Mouse (Mus musculus): ENCODE results near the gene E330009J07Rik. TPM values are rescaled to one million over a fixed set of nuclear protein-coding genes. Genes with fewer than 3 reads are reported as not detected.

The E330009J07Rik gene
- polyA plus RNA-seq, 1 experiment, result 64.6 TPM

- Histone ChIP-seq H3K27ac (ENCODE audit: insufficient read depth, low read length) (no peak overlapping the region), H3K4me3 (replicated peaks; ENCODE audit: insufficient read depth, low read depth, low read length) (no peak overlapping the region), H3K4me1 (ENCODE audit: control insufficient read depth, insufficient read depth, low read length) (no peaks in the 10 kb centered on the region), H3K27me3 (ENCODE audit: control insufficient read depth, insufficient read depth, low read length) (no peaks in the 10 kb centered on the region)
- DNase-seq, result no peak
- TF ChIP-seq CTCF (IDR thresholded peaks at IDR 0.05; ENCODE audit: borderline replicate concordance, insufficient read depth, low read depth, low read length) (no peak), POLR2A (IDR thresholded peaks at IDR 0.05; ENCODE audit: borderline replicate concordance, insufficient read depth, low read length) (no peak)
- 59% methylated on average over 3 of the region's 3 CpGs for WGBS
Measured at GRCm38 (mm10) chr6:40385682-40386081, 50.3 kb downstream of the E330009J07Rik start.

DNA sequence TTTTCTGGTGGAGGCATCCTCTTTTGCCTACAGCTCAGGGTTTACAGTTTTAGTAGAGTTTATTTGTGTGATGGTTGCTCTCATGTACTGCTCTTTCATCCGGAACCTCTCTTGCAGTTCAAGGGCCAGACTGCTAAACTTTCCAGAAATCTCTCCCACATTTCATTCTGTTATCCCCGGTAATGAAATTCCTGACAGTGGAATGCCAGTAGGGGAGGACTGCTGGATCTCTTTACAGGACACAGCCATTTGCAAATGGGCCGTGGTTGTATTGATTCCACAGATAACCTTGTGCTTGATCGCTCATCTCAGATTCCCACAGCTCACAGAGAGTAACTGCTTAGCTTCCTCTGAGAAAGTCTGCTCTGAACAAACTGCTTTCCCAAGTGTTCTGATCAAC lies 54.0 kb downstream of the E330009J07Rik start:
- DNase-seq, result no peak
- Histone ChIP-seq H3K4me1 (ENCODE audit: control insufficient read depth, insufficient read depth, low read length) (no peaks in the 10 kb centered on the region), H3K27me3 (ENCODE audit: control insufficient read depth, insufficient read depth, low read length) (no peaks in the 10 kb centered on the region), H3K4me3 (replicated peaks; ENCODE audit: insufficient read depth, low read depth, low read length) (no peak overlapping the region), H3K27ac (ENCODE audit: insufficient read depth, low read length) (no peak overlapping the region)
- TF ChIP-seq POLR2A (IDR thresholded peaks at IDR 0.05; ENCODE audit: borderline replicate concordance, insufficient read depth, low read length) (no peak), CTCF (IDR thresholded peaks at IDR 0.05; ENCODE audit: borderline replicate concordance, insufficient read depth, low read depth, low read length) (no peak)
- WGBS, result 88% methylated on average over 4 of the region's 4 CpGs

- TF ChIP-seq POLR2A (IDR thresholded peaks at IDR 0.05; ENCODE audit: borderline replicate concordance, insufficient read depth, low read length) (no peak), CTCF (IDR thresholded peaks at IDR 0.05; ENCODE audit: borderline replicate concordance, insufficient read depth, low read depth, low read length) (no peak)
- DNase-seq, result no peak
- WGBS, result 84% methylated on average over 3 of the region's 3 CpGs
- Histone ChIP-seq H3K27me3 (ENCODE audit: control insufficient read depth, insufficient read depth, low read length) (no peaks in the 10 kb centered on the region), H3K4me3 (replicated peaks; ENCODE audit: insufficient read depth, low read depth, low read length) (no peak overlapping the region), H3K4me1 (ENCODE audit: control insufficient read depth, insufficient read depth, low read length) (no peaks in the 10 kb centered on the region), H3K27ac (ENCODE audit: insufficient read depth, low read length) (no peak overlapping the region)
Measured at GRCm38 (mm10) chr6:40380181-40380580, 55.8 kb downstream of the E330009J07Rik start.

GRCm38 (mm10) chr6:40371031-40371430 lies 64.9 kb downstream of the E330009J07Rik start:
- TF ChIP-seq POLR2A (IDR thresholded peaks at IDR 0.05; ENCODE audit: borderline replicate concordance, insufficient read depth, low read length) (no peak), CTCF (IDR thresholded peaks at IDR 0.05; ENCODE audit: borderline replicate concordance, insufficient read depth, low read depth, low read length) (no peak)
- H3K27me3 ChIP-seq (ENCODE audit: control insufficient read depth, insufficient read depth, low read length), result no peaks in the 10 kb centered on the region
- 96% methylated on average over 6 of the region's 6 CpGs for WGBS
- DNase-seq, result no peak
- H3K4me1 ChIP-seq (ENCODE audit: control insufficient read depth, insufficient read depth, low read length), result no peaks in the 10 kb centered on the region
- no peak overlapping the region for H3K4me3 ChIP-seq (replicated peaks; ENCODE audit: insufficient read depth, low read depth, low read length)
- no peak overlapping the region for H3K27ac ChIP-seq (ENCODE audit: insufficient read depth, low read length)

DNA sequence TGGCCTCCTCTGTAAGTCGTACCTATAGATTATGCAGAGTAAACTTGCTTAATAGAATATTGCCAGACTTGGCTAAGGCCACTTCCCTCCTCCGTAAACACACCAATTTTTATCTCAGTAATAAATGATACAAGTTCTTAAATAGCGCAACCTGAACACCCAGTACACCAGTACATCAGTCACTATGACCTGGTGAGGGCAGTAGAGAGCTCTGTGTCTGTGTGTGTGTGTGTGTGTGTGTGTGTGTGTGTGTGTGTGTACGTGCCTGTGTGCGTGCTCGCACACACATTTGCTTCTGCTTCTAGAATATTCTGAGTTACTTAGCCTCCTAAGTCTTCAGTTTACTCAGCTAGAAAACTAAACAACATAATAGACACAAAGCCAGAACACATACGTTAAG lies 82.6 kb downstream of the E330009J07Rik start:
- 91% methylated on average over 7 of the region's 7 CpGs for WGBS
- Histone ChIP-seq H3K27me3 (ENCODE audit: control insufficient read depth, insufficient read depth, low read length) (no peaks in the 10 kb centered on the region), H3K27ac (ENCODE audit: insufficient read depth, low read length) (no peak overlapping the region), H3K4me1 (ENCODE audit: control insufficient read depth, insufficient read depth, low read length) (no peaks in the 10 kb centered on the region), H3K4me3 (replicated peaks; ENCODE audit: insufficient read depth, low read depth, low read length) (no peak overlapping the region)
- TF ChIP-seq CTCF (IDR thresholded peaks at IDR 0.05; ENCODE audit: borderline replicate concordance, insufficient read depth, low read depth, low read length) (peak; percentile 21; the same call in 1 of the 2 replicates), POLR2A (IDR thresholded peaks at IDR 0.05; ENCODE audit: borderline replicate concordance, insufficient read depth, low read length) (no peak)
- DNase-seq, result no peak

Other genes starting within 250 kb of the E330009J07Rik start
- gene Agk, start 111.0 kb downstream of the E330009J07Rik start, polyA plus RNA-seq (2012; rRNA removed), result 34.8 and 40.9 TPM in 2 replicates
- 0.28 and 0.41 TPM in 2 replicates for gene Wee2, start 3.0 kb upstream of the E330009J07Rik start, polyA plus RNA-seq (2012; rRNA removed)
- gene Ssbp1, start 35.2 kb upstream of the E330009J07Rik start, polyA plus RNA-seq (2012; rRNA removed), result 44.5 and 47.0 TPM in 2 replicates
- gene Tas2r137, start 55.1 kb upstream of the E330009J07Rik start, polyA plus RNA-seq (2012; rRNA removed), result 0.36 TPM in 1 of 2 replicates, not detected in the other
- 0.41 and 0.67 TPM in 2 replicates for gene Tas2r108, start 57.4 kb upstream of the E330009J07Rik start, polyA plus RNA-seq (2012; rRNA removed)
- gene Prss37, start 83.4 kb upstream of the E330009J07Rik start, polyA plus RNA-seq (2012; rRNA removed), result not detected in 2 replicates
- gene Olfr461, start 118.9 kb upstream of the E330009J07Rik start, polyA plus RNA-seq (2012; rRNA removed), result not detected in 2 replicates
- 0.16 and 0.23 TPM in 2 replicates for gene Olfr460, start 133.4 kb upstream of the E330009J07Rik start, polyA plus RNA-seq (2012; rRNA removed)
- gene Clec5a, start 149.7 kb upstream of the E330009J07Rik start, polyA plus RNA-seq (2012; rRNA removed), result 0.95 and 1.3 TPM in 2 replicates
- gene Tas2r138, start 177.2 kb upstream of the E330009J07Rik start, polyA plus RNA-seq (2012; rRNA removed), result not detected in 2 replicates
- 0.08 TPM in 2 replicates for gene Mgam, start 192.7 kb upstream of the E330009J07Rik start, polyA plus RNA-seq (2012; rRNA removed)

Measured in cerebellum, adult 2 months (tissue).